Mouse (Mus musculus) heart, adult 2 months (tissue): ENCODE data around the gene Usp43. TPM values are rescaled to one million over a fixed set of nuclear protein-coding genes. Genes with fewer than 3 reads are reported as not detected.

Experiments used
- DNase-seq, 2 experiments: peaks; one replicate each; pipeline ENCODE4 v3.0.0; 2021
- H3K27ac ChIP-seq: fragments of 200-600 bp; 2 replicates; pipeline ENCODE4 v1.8.1; 2022
- H3K27me3 ChIP-seq: fragments of 200-500 bp; 2 replicates; pipeline ENCODE4 v1.6.1; 2012; ENCODE audit warnings: mild to moderate bottlenecking, low read length, inconsistent platforms, mixed read lengths; ENCODE audit not compliant: control insufficient read depth, insufficient read depth
- H3K36me3 ChIP-seq: fragments of 200-500 bp; 2 replicates; pipeline ENCODE4 v1.6.1; 2012; ENCODE audit warnings: low read length, inconsistent platforms; ENCODE audit not compliant: control insufficient read depth, insufficient read depth
- H3K4me1 ChIP-seq: fragments of 200-500 bp; 2 replicates; pipeline ENCODE4 v1.6.1; 2011; ENCODE audit warnings: low read length; ENCODE audit not compliant: control insufficient read depth, insufficient read depth
- H3K4me3 ChIP-seq: fragments of 200-600 bp; 2 replicates; pipeline ENCODE4 v1.8.1; 2022
- H3K79me2 ChIP-seq: fragments of 200-500 bp; replicated peaks from 2 replicates; pipeline ENCODE4 v1.6.1; 2012; ENCODE audit warnings: mild to moderate bottlenecking, inconsistent platforms, low read length, moderate library complexity, mixed read lengths; ENCODE audit not compliant: control insufficient read depth, insufficient read depth
- H3K9ac ChIP-seq: fragments of 200-500 bp; 2 replicates; pipeline ENCODE4 v1.6.1; 2012; ENCODE audit warnings: low read depth, mild to moderate bottlenecking, control low read depth, inconsistent platforms, low read length, mixed read lengths
- CTCF ChIP-seq: fragments of 200-600 bp; IDR thresholded peaks from 2 replicates; pipeline ENCODE4 v1.8.1; 2022; ENCODE audit warnings: antibody characterized with exemption, mild to moderate bottlenecking, moderate library complexity
- EP300 ChIP-seq: fragments of 200-500 bp; IDR thresholded peaks from 2 replicates; pipeline ENCODE4 v1.6.1; 2011; ENCODE audit warnings: low read depth, low read length, control low read depth; ENCODE audit not compliant: insufficient read depth
- POLR2A ChIP-seq: fragments of 200-500 bp; IDR thresholded peaks from 2 replicates; pipeline ENCODE4 v1.6.1; 2011; ENCODE audit warnings: mild to moderate bottlenecking, low read depth, low read length, control low read depth; ENCODE audit not compliant: insufficient read depth
- WGBS: fragments of 180-500 bp; shearing (Covaris S2); methylation state at CpG from one replicate; pipeline ENCODE4 v1.1.7; 2018; 5-methylcytosine and 5-hydroxymethylcytosine counted together
- intact Hi-C: fragments of 180-260 bp; cut with DNase I; formaldehyde crosslinking; loops from one replicate; pipeline ENCODE4 v1.15.1; 2025
- polyA plus RNA-seq: library from polyadenylated mRNA; depleted of rRNA; stranded (reverse); fragments of >200 nt; gene quantifications from 2 replicates; pipeline ENCODE4 v1.2.3, GENCODE M21; 2012; rRNA removed
- total RNA-seq, 2 experiments: library from RNA; stranded (reverse); gene quantifications; 2 replicates each; pipeline ENCODE4 v1.2.3; 2021

Gene Usp43
- total and polyA plus RNA-seq, 3 experiments, result 1.1 to 1.7 (median 1.6) TPM

DNA sequence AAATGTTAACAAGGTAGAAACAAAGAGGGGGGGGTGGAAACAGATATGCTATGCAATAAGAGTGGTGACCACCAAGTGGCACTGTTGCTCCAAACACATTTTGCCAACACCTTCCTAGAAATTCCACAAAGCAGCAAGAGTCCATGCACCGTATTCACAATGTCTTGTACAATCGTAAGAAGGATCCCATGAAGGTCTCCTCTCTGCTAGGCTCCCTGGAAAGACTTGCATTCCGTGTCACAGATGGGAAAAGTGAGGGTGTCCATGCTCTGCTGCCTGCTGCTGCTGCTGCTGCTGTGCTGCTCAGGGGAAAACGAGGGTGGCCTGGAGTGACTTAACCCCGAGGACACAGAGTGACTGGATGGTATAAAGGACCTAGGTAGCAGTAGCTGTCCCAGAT, 102.3 kb downstream of the Usp43 start:
- no peaks in the 10 kb centered on the region for H3K79me2 ChIP-seq
- intact Hi-C loops, result loop anchor here (2.0 kb wide), 2 partner anchors 35 to 111 kb away; no protein-coding TSS in a partner anchor
- no peak overlapping the region for H3K4me3 ChIP-seq
- 8% methylated on average over 5 of the region's 5 CpGs for WGBS
- H3K36me3 ChIP-seq, result no peaks in the 10 kb centered on the region
- no peak for DNase-seq
- no peak overlapping the region for H3K9ac ChIP-seq
- H3K4me1 ChIP-seq, result no peaks in the 10 kb centered on the region
- no peaks in the 10 kb centered on the region for H3K27me3 ChIP-seq
- no peak overlapping the region for H3K27ac ChIP-seq
- TF ChIP-seq EP300 (no peak), CTCF (peak; percentile 75)

DNA sequence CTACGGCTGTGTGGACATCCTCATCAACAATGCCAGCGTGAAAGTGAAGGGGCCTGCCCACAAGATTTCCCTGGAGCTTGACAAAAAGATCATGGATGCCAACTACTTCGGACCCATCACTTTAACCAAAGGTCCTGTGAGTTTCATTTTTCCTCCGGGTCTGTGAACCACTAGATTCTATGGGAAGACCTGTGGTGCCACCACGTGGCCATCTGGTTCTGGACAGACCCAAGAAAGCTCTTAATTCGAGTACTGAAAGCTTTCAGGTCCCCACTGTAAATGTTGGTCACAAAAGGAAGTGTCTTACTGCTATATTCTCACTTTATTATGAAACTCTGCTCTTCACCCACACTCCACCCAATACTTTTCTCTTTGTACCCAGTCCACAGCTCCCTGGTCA, 110.4 kb downstream of the Usp43 start:
- intact Hi-C loops, result no loop called here
- TF ChIP-seq EP300, result no peak
- TF ChIP-seq CTCF, result peak; percentile 57
- H3K27ac ChIP-seq, result no peak overlapping the region
- H3K79me2 ChIP-seq, result no peaks in the 10 kb centered on the region
- no peak overlapping the region for H3K4me3 ChIP-seq
- H3K4me1 ChIP-seq, result no peaks in the 10 kb centered on the region; the same call in 1 of the 2 replicates
- H3K36me3 ChIP-seq, result no peaks in the 10 kb centered on the region; the same call in 1 of the 2 replicates
- H3K27me3 ChIP-seq, result no peaks in the 10 kb centered on the region
- H3K9ac ChIP-seq, result no peak overlapping the region
- 55% methylated on average over 6 of the region's 6 CpGs for WGBS
- no peak for DNase-seq

DNA sequence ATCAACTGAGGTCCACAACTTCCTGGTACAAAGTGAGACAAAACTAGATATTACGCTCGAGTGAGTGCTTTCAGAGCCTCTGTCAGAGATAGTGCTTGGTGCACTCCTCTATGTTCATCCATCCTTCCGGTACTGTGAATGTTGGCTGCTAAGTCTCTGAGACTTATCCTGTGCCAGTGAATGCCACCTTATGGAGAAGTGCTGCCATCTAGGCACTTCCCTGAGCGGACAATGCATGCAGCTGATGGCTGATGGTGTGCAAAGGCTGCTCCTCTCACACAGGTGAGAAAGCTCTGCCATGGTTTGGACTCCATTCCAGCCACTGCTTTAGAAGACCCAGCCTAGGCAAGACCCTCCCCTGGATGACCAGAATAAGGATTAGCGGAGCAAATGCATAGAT, 113.9 kb downstream of the Usp43 start:
- TF ChIP-seq POLR2A (no peak), CTCF (peak; percentile 55), EP300 (0 out of 2 replicates have a peak, but pooled peaks have one; percentile 18)
- no peaks in the 10 kb centered on the region; the same call in 1 of the 2 replicates for H3K36me3 ChIP-seq
- no peak overlapping the region for H3K9ac ChIP-seq
- DNase-seq, result no peak
- intact Hi-C loops, result loop anchor here (2.0 kb wide), 1 partner anchor 51 kb away; no protein-coding TSS in a partner anchor
- H3K79me2 ChIP-seq, result no peaks in the 10 kb centered on the region
- H3K27me3 ChIP-seq, result no peaks in the 10 kb centered on the region
- H3K4me3 ChIP-seq, result no peak overlapping the region
- peaks cover 6% of the 10 kb centered on the region; the same call in 1 of the 2 replicates for H3K4me1 ChIP-seq
- H3K27ac ChIP-seq, result no peak overlapping the region
- 54% methylated on average over 5 of the region's 5 CpGs for WGBS

DNA sequence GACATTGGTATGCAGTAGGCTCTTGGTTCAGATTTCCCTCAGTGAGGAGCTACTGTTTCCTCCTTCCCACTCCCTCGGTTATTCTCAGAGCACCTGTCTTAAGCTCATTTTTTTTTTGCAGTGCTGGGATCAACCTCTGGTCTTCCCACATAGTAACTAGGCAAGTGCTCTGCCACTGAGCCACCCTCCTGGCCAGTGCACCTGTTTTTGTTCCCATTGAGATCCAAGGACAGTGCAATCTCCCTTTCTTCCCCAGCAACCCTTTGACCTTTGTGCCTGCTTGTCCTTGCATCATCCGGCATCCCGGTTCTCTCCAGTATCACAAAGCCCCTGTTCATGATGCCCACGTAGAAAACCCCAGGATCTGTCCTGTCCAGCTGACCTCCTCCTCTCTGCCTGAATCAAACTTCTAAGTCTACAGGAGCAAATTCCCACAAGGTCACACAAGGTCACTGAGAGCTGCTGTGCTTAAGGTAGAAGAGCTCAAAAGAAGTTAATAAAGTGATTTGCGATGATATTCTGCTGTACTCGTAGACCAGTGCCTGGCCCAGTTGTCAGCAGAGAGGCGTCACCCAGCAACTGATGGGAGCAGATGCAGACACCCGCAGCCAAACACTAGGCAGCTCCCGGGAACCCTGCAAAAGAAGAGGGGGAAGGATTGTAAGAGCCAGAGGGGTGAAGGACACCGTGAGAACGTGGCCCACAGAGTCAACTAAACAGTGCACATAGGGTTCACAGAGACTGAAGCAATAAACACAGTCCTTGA, 114.9 kb downstream of the Usp43 start:
- peaks cover 6% of the 10 kb centered on the region; the same call in 1 of the 2 replicates for H3K4me1 ChIP-seq
- H3K36me3 ChIP-seq, result no peaks in the 10 kb centered on the region; the same call in 1 of the 2 replicates
- WGBS, result 75% methylated on average over 11 of the region's 11 CpGs
- H3K4me3 ChIP-seq, result no peak overlapping the region
- H3K9ac ChIP-seq, result no peak overlapping the region
- H3K79me2 ChIP-seq, result no peaks in the 10 kb centered on the region
- intact Hi-C loops, result no loop called here
- DNase-seq, result no peak
- H3K27me3 ChIP-seq, result no peaks in the 10 kb centered on the region
- no peak for TF ChIP-seq CTCF
- TF ChIP-seq EP300, result no peak
- no peak for TF ChIP-seq POLR2A
- H3K27ac ChIP-seq, result no peak overlapping the region

DNA sequence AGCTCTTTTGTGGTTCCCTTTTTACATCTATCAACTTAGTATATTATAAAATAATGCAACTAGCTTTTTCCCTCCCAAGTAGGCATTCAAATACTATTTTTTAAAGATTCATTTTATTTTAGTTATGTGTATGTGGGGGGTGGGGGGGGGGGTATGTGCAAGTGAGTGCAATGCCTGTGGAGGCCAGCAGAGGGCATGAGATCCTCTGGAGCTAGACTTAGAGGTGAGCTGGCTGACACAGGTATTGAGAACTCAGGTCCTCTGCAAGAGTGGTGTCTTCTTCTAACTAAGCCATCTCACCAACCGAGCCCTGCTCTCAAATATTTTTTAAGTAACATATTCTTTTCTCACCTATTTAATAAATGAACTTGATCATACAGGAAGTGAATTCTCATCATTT, 116.4 kb downstream of the Usp43 start:
- DNase-seq, result no peak
- intact Hi-C loops, result no loop called here
- Histone ChIP-seq H3K9ac (no peak overlapping the region), H3K27me3 (no peaks in the 10 kb centered on the region), H3K4me1 (peaks cover 6% of the 10 kb centered on the region; the same call in 1 of the 2 replicates), H3K4me3 (no peak overlapping the region), H3K27ac (no peak overlapping the region), H3K79me2 (no peaks in the 10 kb centered on the region), H3K36me3 (no peaks in the 10 kb centered on the region; the same call in 1 of the 2 replicates)
- 100% methylated on average over 1 of the region's 1 CpGs for WGBS
- TF ChIP-seq CTCF (peak; percentile 51), POLR2A (no peak), EP300 (no peak)

Other genes with a start within 250 kb of the Usp43 start
- gene Rcvrn, start 226.8 kb downstream of the Usp43 start, total RNA-seq, result not detected
- not detected in 2 replicates for gene Rcvrn, start 226.8 kb downstream of the Usp43 start, polyA plus RNA-seq
- gene Glp2r, start 151.0 kb downstream of the Usp43 start, total RNA-seq, result not detected
- not detected in 2 replicates for gene Glp2r, start 151.0 kb downstream of the Usp43 start, polyA plus RNA-seq
- gene Gsg1l2, start 147.5 kb downstream of the Usp43 start, total RNA-seq, result not detected
- not detected in 2 replicates for gene Gsg1l2, start 147.5 kb downstream of the Usp43 start, polyA plus RNA-seq
- 100 to 1,000 TPM; 178 to 217 TPM for gene Dhrs7c, start 124.0 kb downstream of the Usp43 start, total RNA-seq
- gene Dhrs7c, start 124.0 kb downstream of the Usp43 start, polyA plus RNA-seq, result 214 and 333 TPM in 2 replicates
- gene Cfap52, start 43.5 kb upstream of the Usp43 start, total RNA-seq, result not detected
- 0.12 and 0.64 TPM in 2 replicates for gene Cfap52, start 43.5 kb upstream of the Usp43 start, polyA plus RNA-seq
- gene Stx8, start 44.0 kb upstream of the Usp43 start, total RNA-seq, result 10 to 100 TPM; 22.6 to 29.1 TPM
- 6.7 and 10.2 TPM in 2 replicates for gene Stx8, start 44.0 kb upstream of the Usp43 start, polyA plus RNA-seq